Mouse (Mus musculus): Measurements from ENCODE around the gene Inpp5e.
A peak's percentile ranks its signal among the peaks of the same experiment; 100 is the strongest.
"Not testable (repeated sequence)": the region's sequence is repeated elsewhere in the genome, so short reads cannot be mapped to it uniquely, and the experiment has no call there.

Gene Inpp5e

DNA sequence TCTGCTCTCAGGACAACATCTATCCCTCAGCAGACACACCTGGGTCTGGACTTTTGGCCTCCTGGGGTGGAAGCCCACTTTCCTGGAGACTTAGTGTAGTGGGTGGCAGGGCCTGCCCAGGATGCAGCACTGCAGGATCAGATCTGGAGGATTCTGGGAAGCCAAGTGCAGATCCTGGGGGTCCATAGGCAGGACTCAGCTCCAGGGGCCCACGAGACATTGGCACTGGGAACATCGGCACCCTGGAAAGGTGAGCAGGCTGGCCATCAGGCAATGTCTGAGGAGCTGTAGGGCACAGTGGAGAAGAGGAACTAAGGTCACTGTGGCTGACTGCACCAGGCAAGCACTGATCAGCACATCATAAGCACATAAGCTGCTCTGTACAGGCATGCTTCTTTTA, 13.0 kb upstream of the Inpp5e start:
- no peak for DNase-seq (ENCODE audit: low read depth, low spot score)

- no peak for DNase-seq (ENCODE audit: low read depth, low spot score)
Measured at GRCm38 (mm10) chr2:26418120-26418519, 9.1 kb upstream of the Inpp5e start.

DNA sequence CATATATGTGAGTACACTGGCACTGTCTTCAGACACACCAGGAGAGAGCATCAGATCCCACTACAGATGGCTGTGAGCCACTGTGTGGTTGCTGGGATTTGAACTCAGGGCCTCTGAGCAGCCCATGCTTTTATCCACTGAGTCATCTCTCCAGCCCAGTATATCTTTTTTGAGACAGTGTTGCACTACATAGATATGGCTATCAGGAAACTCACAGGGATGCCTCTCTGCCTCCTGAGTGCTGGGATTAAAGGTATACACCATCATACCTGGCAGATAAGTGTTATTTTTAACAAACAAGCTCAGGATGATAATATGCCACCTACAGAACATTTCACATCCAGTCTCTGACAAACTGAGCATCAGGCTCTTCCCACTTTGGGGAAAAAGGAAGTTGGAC, 8.1 kb upstream of the Inpp5e start:
- no peak for DNase-seq (ENCODE audit: low read depth, low spot score)

DNA sequence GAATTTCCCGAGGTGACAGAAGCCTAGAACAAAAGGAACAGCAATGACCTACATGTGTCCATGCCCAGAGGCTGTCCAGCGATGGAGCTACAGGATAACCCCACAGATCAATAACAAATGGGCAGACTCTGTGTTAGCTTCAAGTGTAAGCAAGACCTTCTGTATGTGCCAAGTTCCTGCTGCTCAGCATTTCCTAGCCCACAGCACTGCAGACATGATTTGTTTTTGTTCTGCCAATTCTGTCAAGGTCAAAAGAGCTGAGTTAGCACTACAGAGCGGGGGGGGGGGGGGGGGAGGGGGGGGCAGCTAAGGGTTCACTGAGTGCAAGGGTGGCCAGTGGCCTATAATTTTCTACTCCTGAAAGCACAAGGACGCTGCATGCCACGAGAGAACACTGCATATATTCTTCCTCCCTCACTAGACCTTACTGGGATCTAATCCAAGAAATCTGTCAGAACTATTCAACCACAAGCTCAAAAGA, 2.0 kb upstream of the Inpp5e start:
- no peak for DNase-seq (ENCODE audit: low read depth, low spot score)

DNA sequence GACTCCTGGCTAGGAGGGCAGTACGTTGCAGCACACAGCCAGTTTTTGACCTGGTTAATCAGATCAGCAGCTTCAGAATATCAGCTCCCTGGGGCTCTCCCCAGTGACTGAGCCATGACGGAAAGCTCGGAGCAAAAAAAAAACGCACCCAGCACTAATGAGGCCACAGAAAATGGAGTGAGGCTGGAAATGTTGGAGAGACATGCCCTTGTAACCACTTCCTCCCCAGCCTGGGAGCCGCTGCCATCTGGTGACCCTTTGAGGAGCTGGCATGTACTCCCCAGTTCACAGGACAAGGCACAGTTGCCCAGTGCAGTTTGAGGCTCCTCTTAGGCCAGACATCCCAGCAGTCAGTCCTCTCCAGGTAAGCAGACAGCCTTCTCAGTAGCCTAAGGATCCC, 1.1 kb upstream of the Inpp5e start:
- no peak for DNase-seq (ENCODE audit: low read depth, low spot score)

- DNase-seq (ENCODE audit: low read depth, low spot score) = no peak
Measured at GRCm38 (mm10) chr2:26409362-26409761, 359 bp upstream of the Inpp5e start.

DNA sequence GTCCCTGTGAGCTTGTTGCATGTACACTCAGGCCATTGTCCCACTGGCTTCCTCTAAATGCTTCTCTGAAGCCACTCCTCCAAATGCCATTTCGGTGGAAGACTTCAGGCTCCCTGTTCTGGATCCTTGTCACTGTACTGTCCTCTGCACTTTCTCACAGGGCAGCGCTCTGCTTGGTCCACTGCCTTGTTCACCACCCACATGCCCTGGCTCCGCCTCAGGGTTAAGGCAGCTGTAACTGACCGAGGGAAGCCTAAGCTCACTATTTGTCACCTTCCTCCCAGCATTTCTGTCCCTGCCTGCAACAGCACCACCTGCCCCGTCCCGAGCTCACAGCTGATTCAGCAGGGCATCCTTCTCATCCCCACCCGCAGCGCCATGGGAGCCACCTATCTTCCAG, 5.7 kb downstream of the Inpp5e start:
- no peak for DNase-seq (ENCODE audit: low read depth, low spot score)

- DNase-seq (ENCODE audit: low read depth, low spot score) = no peak
Measured at GRCm38 (mm10) chr2:26402265-26402664, 6.7 kb downstream of the Inpp5e start.

DNA sequence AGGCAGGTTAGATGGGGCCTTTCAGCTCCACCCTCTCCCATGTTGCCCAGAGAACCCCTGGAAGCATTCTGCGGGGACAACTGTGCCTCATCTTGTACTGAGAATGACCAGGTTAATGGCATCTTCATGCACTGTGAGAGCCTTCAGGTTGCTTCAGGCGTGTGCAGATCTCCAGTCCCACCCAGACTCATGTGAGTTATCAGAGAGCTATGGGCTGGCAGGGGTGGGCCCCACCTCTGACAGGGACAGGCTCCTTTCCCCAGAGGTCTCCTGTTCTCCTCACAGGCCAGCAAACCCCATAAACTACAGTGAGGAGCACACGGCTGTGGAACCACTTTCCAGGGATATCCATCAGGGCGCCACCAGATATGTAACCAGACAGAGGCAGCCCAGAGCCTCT, 8.0 kb downstream of the Inpp5e start:
- no peak for DNase-seq (ENCODE audit: low read depth, low spot score)

DNA sequence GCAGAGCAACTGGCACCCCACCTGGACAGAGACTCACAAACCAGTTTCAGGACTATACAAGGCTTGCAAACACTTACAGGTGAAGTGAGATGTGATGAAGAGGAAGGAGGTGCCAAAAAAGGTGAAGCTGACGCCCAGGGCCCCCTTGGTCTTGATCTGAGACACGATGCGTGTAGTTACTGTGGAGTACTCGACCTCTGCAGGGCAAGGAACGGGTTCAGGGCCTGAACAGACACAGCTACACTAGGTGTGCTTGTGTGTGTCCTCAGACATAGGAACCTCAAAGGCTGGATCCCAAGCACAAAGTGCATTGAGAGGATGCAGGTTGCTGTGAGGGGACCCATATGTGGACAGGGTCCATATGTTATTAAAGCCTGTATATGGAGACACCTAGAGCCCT, 8.7 kb downstream of the Inpp5e start:
- no peak for DNase-seq (ENCODE audit: low read depth, low spot score)

DNA sequence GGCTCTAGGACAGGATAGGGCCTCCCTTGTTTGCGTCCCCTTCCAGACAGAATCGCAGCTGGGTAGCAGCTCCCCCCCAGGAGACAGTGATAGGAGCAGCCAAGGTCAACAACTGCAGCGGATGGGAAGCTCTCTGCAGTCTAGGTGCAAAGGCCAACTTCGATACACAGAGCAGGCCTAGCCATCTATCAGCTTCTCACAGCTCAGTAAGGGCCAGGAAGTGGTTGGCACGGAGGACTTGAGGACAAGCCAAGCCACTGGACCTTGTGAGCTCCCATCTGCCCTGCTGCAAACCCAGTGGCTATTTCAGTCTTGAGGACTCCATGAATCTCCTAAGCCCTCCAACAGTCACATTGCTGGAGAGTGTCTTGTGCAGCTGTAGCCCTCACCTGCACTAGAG, 9.4 kb downstream of the Inpp5e start:
- DNase-seq (ENCODE audit: low read depth, low spot score) = no peak

- DNase-seq (ENCODE audit: low read depth, low spot score) = no peak
Measured at GRCm38 (mm10) chr2:26398978-26399377, 10.0 kb downstream of the Inpp5e start.

DNA sequence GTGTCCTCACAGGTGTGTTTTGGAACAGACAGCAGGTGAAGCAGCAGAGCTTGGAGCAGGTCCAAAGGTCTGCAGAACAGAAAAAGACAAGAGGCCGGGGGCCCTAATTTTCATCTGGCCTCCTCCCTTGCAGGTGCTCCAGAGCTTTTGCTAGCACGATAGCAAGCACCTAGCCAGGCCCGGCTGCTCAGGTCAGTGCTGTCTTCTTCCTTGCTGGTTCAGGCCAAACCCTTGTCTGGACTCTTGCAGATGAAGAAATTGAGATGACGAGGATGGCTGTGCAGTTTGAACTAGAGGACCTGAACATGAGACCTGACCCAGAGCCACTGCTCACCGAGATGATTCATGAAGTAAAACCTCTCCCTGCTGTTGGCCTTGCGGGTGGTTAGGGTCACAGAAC, 17.4 kb downstream of the Inpp5e start:
- DNase-seq (ENCODE audit: low read depth, low spot score) = no peak

- DNase-seq (ENCODE audit: low read depth, low spot score) = no peak
Measured at GRCm38 (mm10) chr2:26390954-26391353, 18.0 kb downstream of the Inpp5e start.

DNA sequence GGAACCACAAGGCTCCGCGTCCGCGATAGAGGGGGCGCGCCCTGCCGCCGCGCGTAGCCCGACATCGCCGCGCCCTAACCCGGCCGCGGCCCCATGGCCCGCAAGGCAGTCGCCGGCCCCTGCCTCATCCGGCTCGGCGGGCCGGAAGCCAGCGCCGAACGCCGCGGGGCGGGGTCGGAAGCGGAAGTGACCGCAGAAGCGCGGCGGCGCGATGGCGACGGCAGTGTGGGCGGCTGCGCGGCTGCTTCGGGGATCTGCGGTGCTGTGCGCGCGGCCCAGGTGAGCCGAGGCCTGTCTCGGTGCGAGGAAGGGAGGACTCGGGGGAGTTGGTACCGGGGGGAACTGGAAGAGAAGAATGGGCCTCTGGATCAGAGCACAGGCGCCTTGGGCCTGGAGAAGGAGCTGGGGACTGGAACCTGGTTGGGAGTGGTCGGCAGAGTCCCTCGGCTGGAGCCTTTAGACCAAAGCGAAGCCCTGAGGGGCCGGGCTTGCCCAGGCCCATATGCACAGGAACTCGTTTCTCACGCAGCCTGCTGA, 19.8 kb downstream of the Inpp5e start, which contains the start of the genes Entr1 and Pmpca:
Gene Entr1 (minus strand): TSS at position 163 of the 537 bp plus-strand sequence.
Gene Pmpca (plus strand): TSS at position 186 of the 537 bp plus-strand sequence.
- DNase-seq (ENCODE audit: low read depth, low spot score) = peak; percentile 58

- DNase-seq (ENCODE audit: low read depth, low spot score) = no peak
Measured at GRCm38 (mm10) chr2:26388682-26389153, 20.3 kb downstream of the Inpp5e start.

DNA sequence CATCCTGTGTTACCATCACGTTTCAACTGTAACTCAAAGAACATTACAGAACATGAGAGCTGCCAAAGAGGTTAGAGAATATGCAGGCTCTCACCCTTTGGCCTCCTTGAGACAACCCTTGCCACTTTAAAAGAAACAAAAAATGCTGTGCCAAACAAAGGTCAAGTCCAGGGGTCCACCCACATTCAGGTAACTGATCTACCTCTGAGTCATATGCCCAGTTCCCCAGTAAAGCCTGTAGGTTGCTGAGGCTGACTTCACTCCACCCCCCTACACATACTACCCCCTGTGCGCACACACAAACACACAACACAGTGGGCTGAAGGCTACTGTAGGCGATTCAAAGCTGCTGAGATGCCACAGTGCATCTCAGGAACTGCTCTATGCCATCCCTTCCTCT, 21.3 kb downstream of the Inpp5e start:
- no peak for DNase-seq (ENCODE audit: low read depth, low spot score)

DNA sequence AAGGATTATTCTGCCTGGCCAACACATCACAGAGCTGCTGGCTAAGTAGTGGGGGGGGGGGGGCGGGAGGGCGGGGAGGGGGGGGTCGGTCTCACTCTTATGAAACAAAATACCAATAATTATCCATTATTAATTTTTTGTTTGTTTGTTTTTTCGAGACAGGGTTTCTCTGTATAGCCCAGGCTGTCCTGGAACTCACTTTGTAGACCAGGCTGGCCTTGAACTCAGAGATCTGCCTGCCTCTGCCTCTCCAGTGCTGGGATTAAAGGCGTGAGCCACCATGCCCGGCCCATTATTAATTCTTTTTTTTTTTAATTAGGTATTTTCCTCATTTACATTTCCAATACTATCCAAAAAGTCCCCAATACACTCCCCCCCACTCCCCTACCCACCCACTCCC, 28.1 kb downstream of the Inpp5e start:
- DNase-seq (ENCODE audit: low read depth, low spot score) = not testable (repeated sequence)

DNA sequence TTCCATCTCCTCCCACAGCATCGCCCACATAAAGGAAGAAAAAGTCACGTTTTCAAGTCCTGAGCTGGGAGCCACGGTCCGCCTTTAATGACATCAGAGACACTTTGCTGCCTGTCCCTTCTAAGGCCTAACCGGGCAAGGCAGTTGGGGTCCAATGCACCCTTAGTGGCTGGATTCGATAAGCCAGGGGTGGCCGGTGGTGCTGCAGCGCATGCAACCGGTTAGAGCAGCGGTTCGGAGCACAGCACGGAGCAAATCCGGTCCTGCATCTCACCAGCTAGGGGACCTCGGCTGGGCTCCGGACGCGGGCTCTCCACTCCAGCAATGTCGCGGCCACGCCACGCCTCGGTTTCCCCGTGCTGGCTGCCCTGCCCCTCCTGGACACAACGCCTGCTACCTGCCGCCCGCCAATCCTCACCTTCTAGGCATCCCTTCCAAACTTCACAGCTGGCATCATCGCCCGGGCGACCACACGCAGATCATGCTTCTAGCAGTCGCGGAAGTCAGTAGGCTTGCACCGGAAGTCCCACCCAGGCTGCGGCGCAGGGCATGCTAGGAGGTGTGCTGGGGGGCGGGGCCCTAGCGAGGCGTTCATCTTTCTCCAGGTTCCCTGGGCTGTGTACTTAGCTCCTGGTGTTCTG, 28.8 kb downstream of the Inpp5e start, which contains the start of gene Snapc4:
Gene Snapc4 (minus strand): TSS at position 523 of the 641 bp plus-strand sequence.
- peak; percentile 80 for DNase-seq (ENCODE audit: low read depth, low spot score)

DNA sequence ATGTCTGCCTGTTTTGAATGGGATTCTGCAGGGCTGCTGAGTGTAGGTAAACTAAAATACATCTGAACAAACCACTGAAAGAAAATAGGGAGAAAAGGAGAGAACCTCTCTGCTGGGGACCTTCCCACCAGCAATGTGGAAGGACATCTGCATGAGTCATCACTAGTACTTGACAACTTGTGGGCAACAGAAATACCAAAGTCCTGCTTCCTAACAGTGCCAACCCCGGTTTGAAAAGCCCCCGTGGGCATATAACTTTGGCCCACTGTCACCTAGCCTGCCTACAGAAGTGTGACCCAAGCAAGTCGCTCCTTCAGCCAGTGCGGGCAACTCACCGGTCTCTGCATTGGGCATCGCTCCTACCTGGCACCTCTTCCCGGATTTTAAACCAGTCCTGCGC, 36.6 kb downstream of the Inpp5e start:
- DNase-seq (ENCODE audit: low read depth, low spot score) = no peak

DNA sequence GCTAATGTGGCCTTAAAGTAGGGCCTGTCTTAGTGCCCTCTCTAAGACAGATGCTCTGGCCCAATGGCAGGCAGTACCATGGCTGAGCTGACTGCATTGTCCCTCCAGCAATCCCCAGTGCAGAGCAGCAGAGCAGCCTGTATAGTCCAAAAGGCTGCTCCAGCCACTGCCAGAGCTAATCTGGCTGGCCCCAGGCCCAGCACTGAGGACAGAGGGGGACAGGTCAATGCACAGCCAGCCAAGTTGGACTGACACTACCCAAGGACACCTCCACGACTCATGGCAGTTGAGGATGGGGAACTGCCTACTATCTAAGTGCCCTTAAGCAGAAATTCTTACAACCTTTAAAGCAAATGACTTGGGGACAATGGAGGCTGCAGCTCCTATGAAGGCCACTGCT, 40.4 kb downstream of the Inpp5e start:
- no peak for DNase-seq (ENCODE audit: low read depth, low spot score)

- DNase-seq (ENCODE audit: low read depth, low spot score) = no peak
Measured at GRCm38 (mm10) chr2:26367911-26368310, 41.1 kb downstream of the Inpp5e start.

DNA sequence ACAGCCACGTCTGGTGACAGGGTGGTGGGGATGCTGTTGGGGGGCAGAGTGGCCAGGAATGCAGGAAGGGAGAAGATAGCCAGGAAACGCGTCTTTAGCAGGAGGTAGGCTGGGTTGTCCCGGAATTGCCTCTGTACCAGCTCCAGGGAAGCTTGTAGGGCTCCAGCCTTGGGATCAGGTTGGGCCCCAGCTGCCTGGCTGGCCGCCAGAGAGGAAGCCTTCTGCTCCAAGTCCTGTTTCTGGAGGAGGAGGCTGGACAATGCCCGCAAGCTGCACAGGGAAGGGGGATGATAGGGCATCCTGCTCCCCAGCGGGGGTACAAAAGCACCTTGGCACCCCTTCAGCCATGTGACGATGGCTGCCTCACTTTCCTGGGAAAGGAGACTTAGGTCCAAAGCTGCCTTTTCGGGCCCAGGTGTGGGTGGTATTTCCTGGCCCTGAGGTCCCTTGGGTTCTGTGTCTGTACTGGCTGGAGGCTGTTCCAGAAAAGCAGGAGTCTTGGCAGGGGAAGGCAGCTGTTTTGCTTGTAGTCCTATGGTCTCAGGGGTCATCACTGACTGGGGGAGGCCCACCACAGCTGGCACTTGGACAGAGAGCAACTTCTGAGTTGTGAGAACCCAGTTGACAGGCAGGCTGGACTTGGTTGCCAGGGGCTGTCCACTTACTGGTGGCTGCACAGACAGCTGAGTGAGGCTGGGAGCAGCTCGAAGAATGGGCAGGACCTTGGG, 44.1 kb downstream of the Inpp5e start:
- no peak for DNase-seq (ENCODE audit: low read depth, low spot score)

All from telencephalon, adult 2 months (tissue).